Mouse (Mus musculus) liver, postnatal 0 days (tissue): Measurements from ENCODE around the gene Erp27. TPM values are rescaled to one million over a fixed set of nuclear protein-coding genes. Genes with fewer than 3 reads are reported as not detected.
"Not testable (repeated sequence)": the region's sequence is repeated elsewhere in the genome, so short reads cannot be mapped to it uniquely, and the experiment has no call there.

Experiments used
- ATAC-seq: fragments of 200-750 bp; cut with Nextera tagmentation; 2 replicates; pipeline ENCODE4 v1.8.0; 2017; ENCODE audit warnings: mild to moderate bottlenecking, moderate library complexity
- DNase-seq: peaks from one replicate; pipeline ENCODE4 v3.0.0-alpha.2; 2016
- H3K27ac ChIP-seq: fragments of 300-500 bp; sonication (generic); 2 replicates; pipeline ENCODE4 v1.5.1; 2014; ENCODE audit warnings: antibody characterized with exemption, moderate library complexity, mild to moderate bottlenecking, low read depth
- H3K27me3 ChIP-seq: fragments of 300-500 bp; sonication (generic); 2 replicates; pipeline ENCODE4 v1.6.1; 2014; ENCODE audit warnings: low read length, control low read depth, mixed read lengths; ENCODE audit not compliant: insufficient read depth
- H3K36me3 ChIP-seq: fragments of 300-500 bp; sonication (generic); replicated peaks from 2 replicates; pipeline ENCODE4 v1.6.1; 2014; ENCODE audit warnings: mild to moderate bottlenecking, control low read depth, low read length, moderate library complexity, mixed read lengths; ENCODE audit not compliant: insufficient read depth
- H3K4me1 ChIP-seq: fragments of 300-500 bp; sonication (generic); 2 replicates; pipeline ENCODE4 v1.6.1; 2014; ENCODE audit warnings: antibody characterized with exemption, mild to moderate bottlenecking, control low read depth; ENCODE audit not compliant: insufficient read depth
- H3K4me2 ChIP-seq: fragments of 300-500 bp; sonication (generic); 2 replicates; pipeline ENCODE4 v1.6.1; 2014; ENCODE audit warnings: low read depth, mild to moderate bottlenecking, low read length, moderate library complexity, mixed read lengths
- H3K4me3 ChIP-seq: fragments of 300-500 bp; sonication (generic); 2 replicates; pipeline ENCODE4 v1.5.1; 2014; ENCODE audit warnings: low read depth, low read length
- H3K9ac ChIP-seq: fragments of 300-500 bp; sonication (generic); replicated peaks from 2 replicates; pipeline ENCODE4 v1.6.1; 2014; ENCODE audit warnings: mild to moderate bottlenecking, moderate library complexity
- H3K9me3 ChIP-seq: fragments of 300-500 bp; sonication (generic); 2 replicates; pipeline ENCODE4 v1.6.1; 2016; ENCODE audit warnings: mild to moderate bottlenecking, control low read depth, low read length, mixed read lengths
- CTCF ChIP-seq: sonication (generic); IDR thresholded peaks from 2 replicates; pipeline ENCODE4 v1.5.1; 2016; ENCODE audit warnings: antibody characterized with exemption, low read depth
- EP300 ChIP-seq: IDR thresholded peaks from 2 replicates; pipeline ENCODE4 v1.6.1; 2016; ENCODE audit warnings: antibody characterized with exemption, low read depth, mild to moderate bottlenecking
- WGBS: fragments of 180-500 bp; shearing (Covaris S2); extraction: QIAGEN DNeasy Blood & Tissue Kit; methylation state at CpG from one replicate; pipeline ENCODE4 v1.1.7; 2014; ENCODE audit not compliant: insufficient replicate concordance; 5-methylcytosine and 5-hydroxymethylcytosine counted together
- polyA plus RNA-seq: library from polyadenylated mRNA; unstranded; fragments of >200 nt; fragmentation: Nextera tagmentation; extraction: Ambion mirVana; gene quantifications from 2 replicates; pipeline ENCODE4 v1.2.1, GENCODE M21; 2015

The Erp27 gene
- polyA plus RNA-seq, 1 experiment from 2014 or later, result 0.42 TPM

GRCm38 (mm10) chr6:136897789-136898188 is 24.2 kb downstream of the Erp27 start:
- ATAC-seq, result no peak
- H3K9me3 ChIP-seq, result no peaks in the 10 kb centered on the region
- no peak overlapping the region for H3K4me3 ChIP-seq
- H3K27ac ChIP-seq, result no peak overlapping the region
- no peak for DNase-seq
- no peak for TF ChIP-seq CTCF
- TF ChIP-seq EP300, result no peak
- no peak overlapping the region for H3K4me2 ChIP-seq
- no peaks in the 10 kb centered on the region for H3K27me3 ChIP-seq
- peaks cover 7% of the 10 kb centered on the region for H3K4me1 ChIP-seq
- 72% methylated on average over 4 of the region's 4 CpGs for WGBS
- no peaks in the 10 kb centered on the region for H3K36me3 ChIP-seq
- H3K9ac ChIP-seq, result no peak overlapping the region

- H3K4me2 ChIP-seq, result no peak overlapping the region
- DNase-seq (no peak), ATAC-seq (no peak)
- H3K9me3 ChIP-seq, result no peaks in the 10 kb centered on the region
- no peak overlapping the region for H3K9ac ChIP-seq
- peak overlapping the region; percentile 22; the same call in 1 of the 2 replicates for H3K27ac ChIP-seq
- H3K4me1 ChIP-seq, result peaks cover 5% of the 10 kb centered on the region; the same call in 1 of the 2 replicates
- H3K36me3 ChIP-seq, result no peaks in the 10 kb centered on the region
- TF ChIP-seq EP300 (no peak), CTCF (no peak)
- H3K27me3 ChIP-seq, result no peaks in the 10 kb centered on the region
- H3K4me3 ChIP-seq, result no peak overlapping the region
- WGBS, result 50% methylated on average over 15 of the region's 15 CpGs
Observed at GRCm38 (mm10) chr6:136894532-136895339, 27.2 kb downstream of the Erp27 start.

- DNase-seq (no peak), ATAC-seq (no peak)
- no peak overlapping the region for H3K27ac ChIP-seq
- no peak for TF ChIP-seq CTCF
- TF ChIP-seq EP300, result no peak
- WGBS, result 62% methylated on average over 2 of the region's 2 CpGs
- H3K27me3 ChIP-seq, result no peaks in the 10 kb centered on the region
- H3K4me1 ChIP-seq, result peaks cover 5% of the 10 kb centered on the region; the same call in 1 of the 2 replicates
- H3K4me3 ChIP-seq, result no peak overlapping the region
- no peaks in the 10 kb centered on the region for H3K36me3 ChIP-seq
- no peak overlapping the region for H3K4me2 ChIP-seq
- no peaks in the 10 kb centered on the region for H3K9me3 ChIP-seq
- H3K9ac ChIP-seq, result no peak overlapping the region
Observed at GRCm38 (mm10) chr6:136892002-136892401, 30.0 kb downstream of the Erp27 start.

GRCm38 (mm10) chr6:136889554-136889953 is 32.4 kb downstream of the Erp27 start:
- H3K36me3 ChIP-seq, result no peaks in the 10 kb centered on the region
- H3K4me1 ChIP-seq, result peaks cover under 1% of the 10 kb centered on the region; the same call in 1 of the 2 replicates
- ATAC-seq (no peak), DNase-seq (no peak)
- TF ChIP-seq EP300 (no peak), CTCF (no peak)
- no peaks in the 10 kb centered on the region for H3K9me3 ChIP-seq
- H3K27me3 ChIP-seq, result no peaks in the 10 kb centered on the region
- no peak overlapping the region for H3K9ac ChIP-seq
- H3K4me2 ChIP-seq, result no peak overlapping the region
- H3K27ac ChIP-seq, result no peak overlapping the region
- no peak overlapping the region for H3K4me3 ChIP-seq
- WGBS, result 74% methylated on average over 6 of the region's 6 CpGs

GRCm38 (mm10) chr6:136889067-136889466 is 32.9 kb downstream of the Erp27 start:
- TF ChIP-seq EP300, result no peak
- no peak for TF ChIP-seq CTCF
- Histone ChIP-seq H3K4me2 (no peak overlapping the region), H3K27me3 (no peaks in the 10 kb centered on the region), H3K9ac (no peak overlapping the region), H3K4me1 (no peaks in the 10 kb centered on the region), H3K9me3 (no peaks in the 10 kb centered on the region), H3K27ac (no peak overlapping the region), H3K4me3 (no peak overlapping the region), H3K36me3 (no peaks in the 10 kb centered on the region)
- ATAC-seq (no peak), DNase-seq (no peak)
- 91% methylated on average over 6 of the region's 6 CpGs for WGBS

GRCm38 (mm10) chr6:136887854-136888253 is 34.1 kb downstream of the Erp27 start:
- no peak overlapping the region for H3K27ac ChIP-seq
- H3K36me3 ChIP-seq, result no peaks in the 10 kb centered on the region
- no peak overlapping the region for H3K4me2 ChIP-seq
- no peaks in the 10 kb centered on the region for H3K9me3 ChIP-seq
- TF ChIP-seq EP300 (peak; percentile 8; the same call in 1 of the 2 replicates), CTCF (no peak)
- H3K27me3 ChIP-seq, result no peaks in the 10 kb centered on the region
- DNase-seq (no peak), ATAC-seq (peak; percentile 43; the same call in 1 of the 2 replicates)
- H3K4me1 ChIP-seq, result no peaks in the 10 kb centered on the region
- no peak overlapping the region for H3K4me3 ChIP-seq
- no peak overlapping the region for H3K9ac ChIP-seq
- WGBS, result 73% methylated on average over 9 of the region's 9 CpGs

- H3K4me1 ChIP-seq, H3K9me3 ChIP-seq, H3K4me2 ChIP-seq, H3K9ac ChIP-seq, H3K36me3 ChIP-seq, DNase-seq, ATAC-seq, H3K27ac ChIP-seq, H3K27me3 ChIP-seq, H3K4me3 ChIP-seq: not testable (repeated sequence)
- 64% methylated on average over 1 of the region's 1 CpGs for WGBS
Observed at GRCm38 (mm10) chr6:136884766-136885165, 37.2 kb downstream of the Erp27 start.
